Mouse (Mus musculus) right cerebral cortex, postnatal 14 days (tissue): Measurements from ENCODE around the gene Gm10428.

Source experiments
- DNase-seq: peaks from one replicate; pipeline ENCODE4 v3.0.0; 2022

Gene Gm10428

DNA sequence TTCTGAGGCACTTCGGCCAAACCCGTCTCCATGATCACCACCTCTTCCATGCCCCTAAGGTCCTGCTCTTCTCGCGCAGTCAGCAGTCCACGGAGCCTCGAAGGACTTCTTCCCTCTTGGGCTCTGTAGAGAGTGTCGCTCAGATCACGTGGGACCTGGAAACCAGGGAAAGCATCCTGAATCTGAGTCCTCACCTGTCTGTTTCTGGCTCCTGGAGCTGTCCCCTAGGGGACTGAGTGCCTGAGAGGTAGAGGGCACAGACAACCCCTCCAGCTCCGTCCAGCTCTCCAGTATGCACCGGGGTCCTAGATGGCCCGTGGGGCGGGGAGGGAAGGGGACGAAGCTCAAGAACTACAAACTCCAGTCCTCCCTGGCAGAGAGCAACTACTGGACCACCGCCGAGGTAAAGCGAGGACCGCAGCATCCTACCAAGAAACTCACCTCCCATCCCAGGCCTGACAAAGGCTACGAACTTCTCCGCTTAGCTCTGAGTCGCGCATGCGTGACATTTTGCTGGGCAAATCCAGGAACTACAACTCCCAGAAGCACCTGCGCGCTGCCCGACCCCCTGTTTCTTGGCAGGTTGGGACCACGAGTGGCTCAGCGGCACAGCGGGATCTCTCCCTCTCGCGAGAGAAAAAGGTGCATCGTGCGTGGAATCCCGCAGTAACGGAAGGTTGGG is 36.2 kb downstream of the Gm10428 start, which contains the start of gene Zfp286:
TSS of gene Zfp286 (minus strand) at position 528 of the 682 bp plus-strand sequence.
- peak; percentile 93 for DNase-seq

DNA sequence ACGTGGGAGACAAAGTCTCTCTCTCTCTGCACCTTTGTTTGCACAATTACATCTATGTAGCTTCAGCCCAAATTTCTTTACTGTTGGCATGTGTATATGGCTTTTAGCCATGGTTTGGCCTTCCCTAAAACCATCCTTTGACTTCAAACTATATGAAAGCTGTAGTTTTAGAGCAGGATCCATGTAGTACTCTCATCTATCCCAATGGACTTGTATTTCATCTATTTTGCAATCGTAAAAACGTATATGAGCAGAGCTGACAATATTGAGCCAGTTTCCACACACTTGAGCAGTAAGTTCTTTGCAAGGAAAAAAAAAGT is 36.7 kb downstream of the Gm10428 start:
- no peak for DNase-seq
